Mouse (Mus musculus) lung, embryonic 16.5 days (tissue): ENCODE measurements around the gene Olfr1241. TPM values are rescaled to one million over a fixed set of nuclear protein-coding genes. Genes with fewer than 3 reads are reported as not detected.

ENCODE experiments used
- ATAC-seq: fragments of 200-750 bp; cut with Nextera tagmentation; 2 replicates; pipeline ENCODE4 v1.8.0; 2017; ENCODE audit warnings: low read depth, mild to moderate bottlenecking, moderate library complexity
- H3K27ac ChIP-seq: fragments of 300-500 bp; sonication (generic); 2 replicates; pipeline ENCODE4 v1.5.1; 2014; ENCODE audit warnings: mild to moderate bottlenecking, control low read depth, low read length
- H3K27me3 ChIP-seq: fragments of 300-500 bp; sonication (generic); 2 replicates; pipeline ENCODE4 v1.6.1; 2014; ENCODE audit warnings: low read depth, low read length, mixed read lengths; ENCODE audit not compliant: control insufficient read depth, insufficient read depth
- H3K36me3 ChIP-seq: fragments of 300-500 bp; sonication (generic); 2 replicates; pipeline ENCODE4 v1.6.1; 2014; ENCODE audit warnings: low read length; ENCODE audit not compliant: control insufficient read depth, insufficient read depth
- H3K4me1 ChIP-seq: fragments of 300-500 bp; sonication (generic); replicated peaks from 2 replicates; pipeline ENCODE4 v1.6.1; 2014; ENCODE audit warnings: low read length, mixed read lengths; ENCODE audit not compliant: control insufficient read depth, insufficient read depth
- H3K4me2 ChIP-seq: fragments of 300-500 bp; sonication (generic); 2 replicates; pipeline ENCODE4 v1.6.1; 2014; ENCODE audit warnings: low read depth, low read length, control low read depth
- H3K4me3 ChIP-seq: fragments of 300-500 bp; sonication (generic); 2 replicates; pipeline ENCODE4 v1.5.1; 2014; ENCODE audit warnings: mild to moderate bottlenecking, low read length, control low read depth
- H3K9ac ChIP-seq: fragments of 300-500 bp; sonication (generic); 2 replicates; pipeline ENCODE4 v1.6.1; 2014; ENCODE audit warnings: low read length, control low read depth
- H3K9me3 ChIP-seq: fragments of 300-500 bp; sonication (generic); 2 replicates; pipeline ENCODE4 v1.6.1; 2016; ENCODE audit warnings: low read length; ENCODE audit not compliant: control insufficient read depth
- WGBS: fragments of 180-500 bp; shearing (Covaris S2); extraction: QIAGEN DNeasy Blood & Tissue Kit; methylation state at CpG from one replicate; pipeline ENCODE4 v1.1.7; 2014; 5-methylcytosine and 5-hydroxymethylcytosine counted together
- polyA plus RNA-seq: library from polyadenylated mRNA; unstranded; fragments of >200 nt; fragmentation: Nextera tagmentation; extraction: Ambion mirVana; gene quantifications from 2 replicates; pipeline ENCODE4 v1.2.1, GENCODE M21; 2015

Gene Olfr1241
- polyA plus RNA-seq: not detected in 2 replicates

DNA sequence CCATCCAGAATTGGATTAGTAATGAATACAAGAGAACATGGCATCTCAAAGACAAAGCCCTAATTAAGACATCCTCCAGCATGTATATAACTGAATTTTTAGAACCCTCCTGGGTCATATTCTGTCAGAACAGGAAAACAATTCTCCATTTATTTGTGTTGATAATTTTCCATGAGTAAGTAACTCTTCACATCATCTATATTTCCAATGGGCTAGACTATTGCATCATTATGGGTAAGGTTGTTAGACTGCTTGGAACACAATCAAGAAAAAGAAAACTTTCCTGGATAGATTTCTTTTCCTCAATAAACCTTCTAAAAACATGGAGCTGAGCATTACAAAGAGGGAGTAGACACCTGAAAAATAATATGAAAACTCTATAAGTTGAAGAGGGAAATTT is at the start of gene Olfr1241:
TSS of gene Olfr1241 (minus strand) at position 101 of the 400 bp plus-strand sequence.
- H3K9me3 ChIP-seq: no peaks in the 10 kb centered on the region
- H3K27ac ChIP-seq: no peak within 1 kb of the TSS
- no peak within 1 kb of the TSS for H3K4me2 ChIP-seq
- H3K4me3 ChIP-seq: no peak within 1 kb of the TSS
- no peak for ATAC-seq
- H3K4me1 ChIP-seq: no peaks in the 10 kb centered on the region
- H3K27me3 ChIP-seq: no peaks in the 10 kb centered on the region
- H3K9ac ChIP-seq: no peak within 1 kb of the TSS
- H3K36me3 ChIP-seq: no peaks in the 10 kb centered on the region

DNA sequence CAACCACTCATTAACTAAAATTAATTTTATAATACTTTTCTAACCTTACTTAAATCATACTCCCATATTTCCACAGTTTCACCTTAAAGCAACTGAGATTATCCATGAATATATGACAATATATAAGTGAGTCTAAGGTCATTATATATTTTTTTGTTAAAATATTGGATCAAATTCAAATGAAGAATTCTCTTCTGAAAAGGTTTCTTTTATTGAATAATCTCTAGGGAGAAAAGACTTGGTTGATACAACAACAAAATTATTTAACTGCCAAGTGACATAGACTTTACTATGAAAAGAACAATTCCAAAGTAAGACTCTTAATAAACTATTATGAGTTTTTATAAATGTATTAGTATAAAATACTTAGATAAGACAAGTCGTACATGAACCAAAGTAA is 44.5 kb upstream of the Olfr1241 start, which contains the start of gene Olfr1243:
TSS of gene Olfr1243 (minus strand) at position 101 of the 400 bp plus-strand sequence.
- WGBS: 69% methylated on average over 1 of the region's 1 CpGs
- H3K27ac ChIP-seq: no peak within 1 kb of the TSS
- no peak for ATAC-seq
- no peak within 1 kb of the TSS for H3K4me2 ChIP-seq
- H3K4me3 ChIP-seq: no peak within 1 kb of the TSS
- no peaks in the 10 kb centered on the region for H3K9me3 ChIP-seq
- H3K36me3 ChIP-seq: no peaks in the 10 kb centered on the region
- H3K4me1 ChIP-seq: no peaks in the 10 kb centered on the region
- no peaks in the 10 kb centered on the region for H3K27me3 ChIP-seq
- no peak within 1 kb of the TSS for H3K9ac ChIP-seq

DNA sequence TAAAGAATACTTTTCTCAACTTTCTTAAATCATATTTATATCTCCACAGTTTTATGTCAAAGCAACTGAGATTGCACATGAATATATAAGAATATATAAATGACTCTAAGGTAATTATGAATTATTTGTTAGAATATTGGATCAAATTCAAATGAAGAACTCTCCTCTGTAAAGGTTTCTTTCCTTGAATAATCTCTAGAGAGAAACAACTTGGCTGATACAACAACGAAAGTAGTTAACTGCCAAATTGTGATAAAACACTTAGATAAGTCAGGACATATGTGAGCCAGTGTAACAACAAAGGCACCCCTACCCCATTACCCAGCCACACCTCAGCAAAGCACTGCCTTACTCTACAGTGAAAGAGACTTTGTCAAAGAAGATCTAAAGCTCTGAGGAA is 11.3 kb upstream of the Olfr1241 start, which contains the start of gene Olfr1242:
TSS of gene Olfr1242 (minus strand) at position 101 of the 400 bp plus-strand sequence.
- Histone ChIP-seq H3K4me1 (no peaks in the 10 kb centered on the region), H3K9me3 (no peaks in the 10 kb centered on the region), H3K4me3 (no peak within 1 kb of the TSS), H3K9ac (no peak within 1 kb of the TSS), H3K36me3 (no peaks in the 10 kb centered on the region), H3K27me3 (no peaks in the 10 kb centered on the region), H3K4me2 (no peak within 1 kb of the TSS), H3K27ac (no peak within 1 kb of the TSS)
- WGBS: 73% methylated on average over 1 of the region's 1 CpGs
- no peak for ATAC-seq

DNA sequence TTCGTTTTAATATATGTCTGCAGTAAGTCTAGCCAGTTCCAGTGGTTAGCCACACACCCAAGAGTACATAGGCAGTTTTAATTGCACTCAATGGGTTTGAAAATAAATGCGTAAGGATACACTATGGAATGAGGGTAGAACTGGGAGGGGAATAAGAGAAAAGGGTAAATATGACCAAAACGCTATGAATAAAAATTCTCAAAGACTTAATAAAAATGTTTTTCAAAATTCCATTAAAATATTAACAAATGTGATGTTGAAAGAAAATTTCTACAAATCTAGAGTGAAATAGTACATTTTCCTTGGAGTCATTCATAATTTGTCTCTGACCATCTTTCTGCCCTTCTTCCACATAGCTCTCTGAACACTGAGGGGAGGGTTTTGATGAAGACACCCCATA is 44.0 kb downstream of the Olfr1241 start, which contains the start of gene Olfr1240:
TSS of gene Olfr1240 (minus strand) at position 101 of the 400 bp plus-strand sequence.
- WGBS: 78% methylated on average over 3 of the region's 3 CpGs
- Histone ChIP-seq H3K27me3 (no peaks in the 10 kb centered on the region), H3K27ac (no peak within 1 kb of the TSS), H3K4me2 (no peak within 1 kb of the TSS), H3K36me3 (no peaks in the 10 kb centered on the region), H3K9ac (no peak within 1 kb of the TSS), H3K4me1 (no peaks in the 10 kb centered on the region), H3K9me3 (no peaks in the 10 kb centered on the region), H3K4me3 (no peak within 1 kb of the TSS)
- no peak for ATAC-seq

Other genes with a start within 250 kb of the Olfr1241 start
- gene Olfr1228, start 233.1 kb downstream of the Olfr1241 start, polyA plus RNA-seq: not detected in 2 replicates
- gene Olfr1229, start 199.1 kb downstream of the Olfr1241 start, polyA plus RNA-seq: not detected in 2 replicates
- gene Olfr1230, start 189.9 kb downstream of the Olfr1241 start, polyA plus RNA-seq: not detected in 2 replicates
- gene Olfr1231, start 180.1 kb downstream of the Olfr1241 start, polyA plus RNA-seq: not detected in 2 replicates
- gene Olfr1232, start 157.5 kb downstream of the Olfr1241 start, polyA plus RNA-seq: not detected in 2 replicates
- gene Olfr1233, start 144.7 kb downstream of the Olfr1241 start, polyA plus RNA-seq: not detected in 2 replicates
- gene Olfr1234, start 122.3 kb downstream of the Olfr1241 start, polyA plus RNA-seq: not detected in 2 replicates
- gene Olfr1238, start 77.5 kb downstream of the Olfr1241 start, polyA plus RNA-seq: not detected in 2 replicates
- not detected in 2 replicates for gene Olfr1239, start 66.7 kb downstream of the Olfr1241 start, polyA plus RNA-seq
- not detected in 2 replicates for gene Olfr1240, start 44.1 kb downstream of the Olfr1241 start, polyA plus RNA-seq
- not detected in 2 replicates for gene Olfr1242, start 11.2 kb upstream of the Olfr1241 start, polyA plus RNA-seq
- not detected in 2 replicates for gene Olfr1243, start 44.4 kb upstream of the Olfr1241 start, polyA plus RNA-seq
- gene Olfr1245, start 91.3 kb upstream of the Olfr1241 start, polyA plus RNA-seq: not detected in 2 replicates
- gene Olfr1246, start 106.0 kb upstream of the Olfr1241 start, polyA plus RNA-seq: not detected in 2 replicates
- gene Olfr1247, start 127.0 kb upstream of the Olfr1241 start, polyA plus RNA-seq: not detected in 2 replicates
- gene Olfr1248, start 131.1 kb upstream of the Olfr1241 start, polyA plus RNA-seq: not detected in 2 replicates
- gene Olfr1249, start 147.9 kb upstream of the Olfr1241 start, polyA plus RNA-seq: not detected in 2 replicates
- gene Olfr1250, start 174.3 kb upstream of the Olfr1241 start, polyA plus RNA-seq: not detected in 2 replicates
- gene Olfr1251, start 184.8 kb upstream of the Olfr1241 start, polyA plus RNA-seq: not detected in 2 replicates
- gene Olfr1252, start 237.9 kb upstream of the Olfr1241 start, polyA plus RNA-seq: not detected in 2 replicates